Mouse (Mus musculus) limb, embryonic 14.5 days (tissue): ENCODE measurements around the gene Srebf1. TPM values are rescaled to one million over a fixed set of nuclear protein-coding genes. Genes with fewer than 3 reads are reported as not detected.

Source experiments
- ATAC-seq: fragments of 200-750 bp; cut with Nextera tagmentation; 2 replicates; pipeline ENCODE4 v1.8.0; 2017; ENCODE audit warnings: low read depth, moderate number of reproducible peaks, moderate TSS enrichment; ENCODE audit not compliant: low FRiP score
- DNase-seq: peaks from one replicate; pipeline ENCODE4 v3.0.0-alpha.2; 2015; ENCODE audit warnings: low spot score
- H3K27ac ChIP-seq: fragments of 300-500 bp; sonication (generic); replicated peaks from 2 replicates; pipeline ENCODE4 v1.5.1; 2014; ENCODE audit warnings: low read depth, mild to moderate bottlenecking, low read length, moderate library complexity, mixed read lengths
- H3K27me3 ChIP-seq: fragments of 300-500 bp; sonication (generic); 2 replicates; pipeline ENCODE4 v1.6.1; 2014; ENCODE audit warnings: low read length, mixed read lengths; ENCODE audit not compliant: control insufficient read depth, insufficient read depth
- H3K36me3 ChIP-seq: fragments of 300-500 bp; sonication (generic); 2 replicates; pipeline ENCODE4 v1.6.1; 2014; ENCODE audit warnings: mild to moderate bottlenecking, low read length, moderate library complexity, mixed read lengths; ENCODE audit not compliant: control insufficient read depth, insufficient read depth
- H3K4me1 ChIP-seq: fragments of 300-500 bp; sonication (generic); 2 replicates; pipeline ENCODE4 v1.6.1; 2014; ENCODE audit warnings: antibody characterized with exemption, low read length, mixed read lengths; ENCODE audit not compliant: control insufficient read depth, insufficient read depth
- H3K4me2 ChIP-seq: fragments of 300-500 bp; sonication (generic); replicated peaks from 2 replicates; pipeline ENCODE4 v1.6.1; 2014; ENCODE audit warnings: low read depth, mild to moderate bottlenecking, low read length, moderate library complexity; ENCODE audit not compliant: severe bottlenecking
- H3K4me3 ChIP-seq: fragments of 300-500 bp; sonication (generic); replicated peaks from 2 replicates; pipeline ENCODE4 v1.5.1; 2014; ENCODE audit warnings: low read length
- H3K9ac ChIP-seq: fragments of 300-500 bp; sonication (generic); 2 replicates; pipeline ENCODE4 v1.6.1; 2014; ENCODE audit warnings: mild to moderate bottlenecking, low read depth, low read length, moderate library complexity; ENCODE audit not compliant: severe bottlenecking
- H3K9me3 ChIP-seq: fragments of 300-500 bp; sonication (generic); 2 replicates; pipeline ENCODE4 v1.6.1; 2016; ENCODE audit warnings: low read length; ENCODE audit not compliant: control insufficient read depth
- POLR2A ChIP-seq: fragments of 200-500 bp; IDR thresholded peaks from 2 replicates; pipeline ENCODE4 v1.8.0; 2012; ENCODE audit warnings: inconsistent platforms, mild to moderate bottlenecking, moderate library complexity, borderline replicate concordance; ENCODE audit not compliant: insufficient read depth, insufficient read length; ENCODE audit errors: extremely low read depth
- WGBS: fragments of 180-500 bp; shearing (Covaris S2); extraction: QIAGEN DNeasy Blood & Tissue Kit; methylation state at CpG from one replicate; pipeline ENCODE4 v1.1.7; 2014; 5-methylcytosine and 5-hydroxymethylcytosine counted together
- polyA plus RNA-seq, 2 experiments: library from polyadenylated mRNA; depleted of rRNA in 1 of 2; stranded (reverse) in 1 of 2; unstranded in 1 of 2; fragments of >200 nt; fragmentation: Nextera tagmentation in 1 of 2; extraction: Ambion mirVana in 1 of 2; gene quantifications; 2 replicates each; pipeline versions ENCODE4 v1.2.1 to v1.2.3; 2012 to 2014

Gene Srebf1
- polyA plus RNA-seq, 2 experiments: 77.1 to 96.5 TPM

DNA sequence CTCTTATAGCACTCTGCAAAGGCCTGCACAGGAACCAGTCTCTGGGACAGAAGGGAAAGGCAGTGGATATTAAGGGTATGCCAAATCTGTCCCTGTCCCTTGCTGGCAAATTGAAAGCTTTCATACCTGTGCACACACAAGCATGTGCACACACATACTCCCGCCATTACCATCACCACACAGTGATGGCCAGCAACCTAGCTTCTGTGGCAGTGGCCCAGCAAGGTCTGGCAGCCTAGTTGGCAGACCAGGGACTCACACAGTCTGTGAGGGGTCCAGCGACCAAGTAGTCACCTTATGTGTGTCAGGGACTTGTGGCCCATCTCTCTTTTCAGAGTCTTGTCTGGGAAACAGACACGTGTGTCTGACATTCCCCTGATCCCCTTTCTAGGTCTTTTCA, 11.2 kb downstream of the Srebf1 start:
- no peak for ATAC-seq
- H3K9ac ChIP-seq: no peak overlapping the region
- peaks cover 55% of the 10 kb centered on the region for H3K4me1 ChIP-seq

DNA sequence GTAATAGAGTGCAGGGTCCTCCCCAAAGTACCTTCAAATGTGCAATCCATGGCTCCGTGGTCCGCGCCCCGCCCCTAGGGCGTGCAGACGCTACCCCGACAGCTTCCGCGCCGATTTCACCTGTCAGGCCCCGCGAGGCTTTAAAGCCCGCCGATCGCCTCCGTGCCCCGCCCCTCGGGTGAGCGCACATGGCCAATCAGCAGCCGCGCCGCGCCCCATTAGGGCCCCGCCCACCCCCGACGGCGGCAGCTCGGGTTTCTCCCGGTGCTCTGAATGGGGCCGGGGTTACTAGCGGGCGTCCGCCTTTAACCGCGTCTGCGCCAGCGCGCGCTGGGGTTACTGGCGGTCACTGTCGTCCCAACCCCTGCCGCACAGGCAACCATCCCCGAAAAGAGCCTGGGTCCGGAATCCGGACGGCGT, 12.1 kb downstream of the Srebf1 start:
- Histone ChIP-seq H3K4me2 (peak overlapping the region; percentile 68), H3K4me1 (peaks cover 55% of the 10 kb centered on the region), H3K9me3 (no peaks in the 10 kb centered on the region), H3K27ac (peak overlapping the region; percentile 78), H3K36me3 (peaks cover 20% of the 10 kb centered on the region), H3K4me3 (peak overlapping the region; percentile 43), H3K27me3 (no peaks in the 10 kb centered on the region), H3K9ac (peak overlapping the region; percentile 31)
- under 1% methylated on average over 45 of the region's 47 CpGs for WGBS
- ATAC-seq (peak; percentile 89), DNase-seq (peak; percentile 94)
- TF ChIP-seq POLR2A: 0 out of 2 replicates have a peak, but pooled peaks have one; percentile 26

More for the DNA sequence above, 11.2 kb downstream of the Srebf1 start:
- peaks cover 11% of the 10 kb centered on the region for H3K36me3 ChIP-seq
- 0 out of 2 replicates have a peak overlapping the region, but pooled peaks have one; percentile 43 for H3K4me3 ChIP-seq
- H3K27me3 ChIP-seq: no peaks in the 10 kb centered on the region
- WGBS: 51% methylated on average over 3 of the region's 3 CpGs
- peak overlapping the region; percentile 68; the same call in 1 of the 2 replicates for H3K4me2 ChIP-seq
- no peak for TF ChIP-seq POLR2A
- no peaks in the 10 kb centered on the region for H3K9me3 ChIP-seq
- H3K27ac ChIP-seq: peak overlapping the region; percentile 78; the same call in 1 of the 2 replicates
- DNase-seq: no peak

DNA sequence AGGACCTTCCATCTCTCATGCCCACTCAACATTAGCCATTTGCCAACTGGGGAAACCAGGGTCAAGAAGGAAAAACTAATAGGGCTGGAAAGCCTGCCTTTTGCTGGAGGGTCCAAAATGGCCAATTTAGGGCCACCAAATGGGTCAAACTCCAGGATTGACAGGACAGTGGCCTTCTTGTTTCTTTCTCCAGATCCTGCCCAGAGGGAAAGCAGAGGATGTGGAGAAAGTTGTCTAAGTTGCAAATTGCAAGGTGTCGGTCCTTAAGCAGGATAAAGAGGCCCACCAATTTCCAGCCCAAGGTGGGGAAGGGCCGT, 12.5 kb downstream of the Srebf1 start:
- peak overlapping the region; percentile 75 for H3K27ac ChIP-seq
- peak overlapping the region; percentile 43 for H3K4me3 ChIP-seq
- peak overlapping the region; percentile 31 for H3K9ac ChIP-seq
- DNase-seq: no peak
- H3K4me1 ChIP-seq: peaks cover 55% of the 10 kb centered on the region
- 3% methylated on average over 2 of the region's 2 CpGs for WGBS
- no peaks in the 10 kb centered on the region for H3K27me3 ChIP-seq
- ATAC-seq: no peak
- TF ChIP-seq POLR2A: no peak
- peak overlapping the region; percentile 68 for H3K4me2 ChIP-seq
- peaks cover 24% of the 10 kb centered on the region for H3K36me3 ChIP-seq
- H3K9me3 ChIP-seq: no peaks in the 10 kb centered on the region

DNA sequence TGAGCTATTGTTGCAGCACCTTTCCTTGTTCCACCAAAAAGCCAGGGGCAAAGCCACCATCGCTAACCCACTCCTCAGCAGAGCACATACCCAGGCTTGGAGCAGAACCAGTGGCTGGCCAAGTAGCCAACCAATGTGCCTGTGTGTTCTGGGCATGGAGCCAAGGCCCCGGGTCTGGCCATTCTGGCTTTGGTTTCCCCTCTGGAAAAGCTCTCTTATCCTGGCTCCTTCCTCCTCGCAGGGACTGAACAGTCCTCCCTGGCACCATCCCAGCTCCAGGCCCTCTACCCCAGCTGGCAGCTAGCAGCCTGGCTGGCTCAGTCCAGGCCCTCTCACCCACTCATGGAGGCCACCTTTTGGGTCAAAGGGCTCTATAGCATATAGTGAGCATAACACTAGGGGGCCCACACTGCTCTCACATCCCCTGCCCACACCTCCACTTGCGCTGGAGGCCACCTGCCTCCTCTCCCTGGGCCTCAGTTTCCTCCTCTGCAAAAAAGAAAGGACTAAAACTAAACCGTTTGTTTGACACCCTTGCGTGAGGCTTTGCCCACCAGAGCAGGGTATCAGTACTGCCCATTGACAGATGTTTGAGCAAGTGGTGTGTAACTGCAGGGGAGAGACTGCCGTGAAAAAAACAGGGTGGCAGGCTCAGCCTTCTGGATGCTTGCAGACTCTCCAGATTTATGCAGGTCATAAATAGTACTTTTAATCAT, 13.0 kb downstream of the Srebf1 start:
- ATAC-seq: 0 out of 2 replicates have a peak, but pooled peaks have one; percentile 10
- Histone ChIP-seq H3K27me3 (no peaks in the 10 kb centered on the region), H3K9me3 (no peaks in the 10 kb centered on the region), H3K9ac (peak overlapping the region; percentile 31), H3K4me2 (peak overlapping the region; percentile 68), H3K27ac (peak overlapping the region; percentile 75), H3K4me3 (peak overlapping the region; percentile 43), H3K36me3 (peaks cover 29% of the 10 kb centered on the region), H3K4me1 (peaks cover 55% of the 10 kb centered on the region)
- 23% methylated on average over 7 of the region's 7 CpGs for WGBS
- DNase-seq: peak; percentile 73
- TF ChIP-seq POLR2A: no peak

DNA sequence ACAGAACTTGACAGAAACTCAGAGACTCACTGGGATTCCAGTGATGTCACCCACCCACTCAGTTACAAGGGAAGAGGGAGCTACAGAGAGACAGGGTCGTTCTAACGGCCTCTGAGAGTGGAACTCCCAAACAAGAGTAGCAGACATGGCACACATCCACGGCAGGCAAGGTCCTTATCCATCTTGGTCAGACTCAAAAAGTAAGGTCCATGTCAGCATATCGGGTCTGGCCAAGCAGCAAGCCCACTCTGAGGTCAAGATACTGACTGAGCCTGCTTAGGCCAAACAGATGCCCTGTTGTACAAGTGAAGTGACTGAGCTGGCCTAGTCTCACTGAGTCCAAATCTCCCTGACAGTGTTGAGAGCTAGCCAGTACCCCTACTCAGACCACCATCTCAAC, 13.7 kb downstream of the Srebf1 start:
- WGBS: 46% methylated on average over 4 of the region's 4 CpGs
- no peak for ATAC-seq
- Histone ChIP-seq H3K27me3 (no peaks in the 10 kb centered on the region), H3K9me3 (no peaks in the 10 kb centered on the region), H3K4me3 (peak overlapping the region; percentile 43), H3K27ac (peak overlapping the region; percentile 43; the same call in 1 of the 2 replicates), H3K4me2 (peak overlapping the region; percentile 68), H3K9ac (peak overlapping the region; percentile 31), H3K4me1 (peaks cover 55% of the 10 kb centered on the region), H3K36me3 (peaks cover 36% of the 10 kb centered on the region)
- DNase-seq: no peak
- no peak for TF ChIP-seq POLR2A
